Mouse (Mus musculus) liver, postnatal 0 days (tissue): Measurements from ENCODE around the gene Arhgap45. TPM values are rescaled to one million over a fixed set of nuclear protein-coding genes. Genes with fewer than 3 reads are reported as not detected.

Source experiments
- ATAC-seq: fragments of 200-750 bp; cut with Nextera tagmentation; 2 replicates; pipeline ENCODE4 v1.8.0; 2017; ENCODE audit warnings: mild to moderate bottlenecking, moderate library complexity
- DNase-seq: peaks from one replicate; pipeline ENCODE4 v3.0.0-alpha.2; 2016
- H3K27ac ChIP-seq: fragments of 300-500 bp; sonication (generic); 2 replicates; pipeline ENCODE4 v1.5.1; 2014; ENCODE audit warnings: antibody characterized with exemption, moderate library complexity, mild to moderate bottlenecking, low read depth
- H3K27me3 ChIP-seq: fragments of 300-500 bp; sonication (generic); 2 replicates; pipeline ENCODE4 v1.6.1; 2014; ENCODE audit warnings: low read length, control low read depth, mixed read lengths; ENCODE audit not compliant: insufficient read depth
- H3K36me3 ChIP-seq: fragments of 300-500 bp; sonication (generic); replicated peaks from 2 replicates; pipeline ENCODE4 v1.6.1; 2014; ENCODE audit warnings: mild to moderate bottlenecking, control low read depth, low read length, moderate library complexity, mixed read lengths; ENCODE audit not compliant: insufficient read depth
- H3K4me1 ChIP-seq: fragments of 300-500 bp; sonication (generic); 2 replicates; pipeline ENCODE4 v1.6.1; 2014; ENCODE audit warnings: antibody characterized with exemption, mild to moderate bottlenecking, control low read depth; ENCODE audit not compliant: insufficient read depth
- H3K4me2 ChIP-seq: fragments of 300-500 bp; sonication (generic); 2 replicates; pipeline ENCODE4 v1.6.1; 2014; ENCODE audit warnings: low read depth, mild to moderate bottlenecking, low read length, moderate library complexity, mixed read lengths
- H3K4me3 ChIP-seq: fragments of 300-500 bp; sonication (generic); 2 replicates; pipeline ENCODE4 v1.5.1; 2014; ENCODE audit warnings: low read depth, low read length
- H3K9ac ChIP-seq: fragments of 300-500 bp; sonication (generic); replicated peaks from 2 replicates; pipeline ENCODE4 v1.6.1; 2014; ENCODE audit warnings: mild to moderate bottlenecking, moderate library complexity
- H3K9me3 ChIP-seq: fragments of 300-500 bp; sonication (generic); 2 replicates; pipeline ENCODE4 v1.6.1; 2016; ENCODE audit warnings: mild to moderate bottlenecking, control low read depth, low read length, mixed read lengths
- CTCF ChIP-seq: sonication (generic); IDR thresholded peaks from 2 replicates; pipeline ENCODE4 v1.5.1; 2016; ENCODE audit warnings: antibody characterized with exemption, low read depth
- EP300 ChIP-seq: IDR thresholded peaks from 2 replicates; pipeline ENCODE4 v1.6.1; 2016; ENCODE audit warnings: antibody characterized with exemption, low read depth, mild to moderate bottlenecking
- WGBS: fragments of 180-500 bp; shearing (Covaris S2); extraction: QIAGEN DNeasy Blood & Tissue Kit; methylation state at CpG from one replicate; pipeline ENCODE4 v1.1.7; 2014; ENCODE audit not compliant: insufficient replicate concordance; 5-methylcytosine and 5-hydroxymethylcytosine counted together
- polyA plus RNA-seq: library from polyadenylated mRNA; unstranded; fragments of >200 nt; fragmentation: Nextera tagmentation; extraction: Ambion mirVana; gene quantifications from 2 replicates; pipeline ENCODE4 v1.2.1, GENCODE M21; 2015

The Arhgap45 gene
- polyA plus RNA-seq, 1 experiment from 2014 or later: 14.2 TPM

DNA sequence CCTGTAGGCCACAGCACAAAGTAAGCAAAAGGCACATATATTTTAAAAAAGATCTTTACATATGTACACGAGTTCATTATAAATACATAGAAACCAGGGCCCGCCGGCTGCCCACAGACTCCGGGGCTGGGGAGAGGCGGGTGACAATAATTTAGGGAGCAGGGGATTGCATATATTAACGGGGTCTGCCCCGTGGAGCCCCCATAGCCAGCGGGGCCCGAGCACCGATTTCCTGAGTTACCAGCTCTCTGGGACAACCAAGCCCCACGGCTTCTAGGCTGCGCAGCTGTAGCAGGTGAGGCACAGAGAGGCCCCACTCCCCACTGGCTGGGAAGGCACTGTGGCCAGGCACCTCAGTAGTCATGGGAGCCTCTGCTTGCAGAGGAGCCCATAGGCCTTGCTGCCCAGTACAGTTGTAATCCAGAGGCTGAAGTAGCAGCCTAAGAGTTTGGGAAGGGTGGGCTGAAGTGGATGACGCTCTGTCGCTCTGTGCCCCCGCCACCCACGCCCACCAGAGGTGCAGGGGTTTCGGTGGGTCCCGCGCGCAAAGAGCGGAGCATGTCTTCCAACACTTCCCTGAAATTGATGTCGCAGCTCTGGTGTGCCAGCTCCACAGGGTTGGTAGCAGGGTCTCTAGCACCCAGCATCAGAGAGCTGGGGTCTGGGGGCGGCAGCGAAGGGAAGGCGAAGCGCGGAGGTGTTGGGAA, 40.7 kb downstream of the Arhgap45 start:
- Histone ChIP-seq H3K9ac (no peak overlapping the region), H3K4me1 (peaks cover 24% of the 10 kb centered on the region), H3K27me3 (no peaks in the 10 kb centered on the region), H3K4me3 (no peak overlapping the region), H3K27ac (0 out of 2 replicates have a peak overlapping the region, but pooled peaks have one; percentile 11), H3K36me3 (peaks cover 63% of the 10 kb centered on the region), H3K9me3 (no peaks in the 10 kb centered on the region), H3K4me2 (no peak overlapping the region)
- TF ChIP-seq EP300 (no peak), CTCF (no peak)
- DNase-seq: no peak
- 91% methylated on average over 27 of the region's 27 CpGs for WGBS
- no peak for ATAC-seq

DNA sequence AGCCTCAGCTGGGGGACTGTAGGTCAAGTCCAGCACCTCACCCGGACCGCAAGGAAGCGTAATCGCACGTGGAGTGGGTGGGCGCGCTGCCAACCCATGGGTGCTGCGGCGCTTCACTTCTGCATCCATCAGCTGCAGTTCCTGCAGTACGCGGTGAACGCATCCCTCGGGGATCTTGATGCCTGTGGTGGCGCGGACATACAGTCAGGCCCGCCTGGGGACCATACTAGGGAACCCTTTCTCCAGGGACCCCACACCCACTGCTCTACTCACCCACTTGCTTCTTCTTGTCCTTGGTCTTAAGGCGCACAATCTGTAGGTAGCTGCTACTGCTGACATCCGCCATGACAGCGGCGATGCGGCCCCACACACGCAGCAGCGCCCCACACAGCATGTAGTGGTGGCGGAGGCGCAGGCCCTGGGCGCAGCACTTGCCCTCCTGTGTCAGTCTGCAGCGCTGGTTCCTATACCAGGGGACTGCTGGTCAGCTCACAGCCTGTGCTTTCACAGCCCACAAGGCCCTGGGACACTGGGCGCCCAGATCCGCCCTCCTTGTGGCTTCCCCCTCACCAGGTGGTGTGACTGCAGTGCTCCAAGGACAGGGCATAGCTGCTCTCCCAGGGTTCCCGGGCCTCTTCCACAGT, 41.4 kb downstream of the Arhgap45 start:
- WGBS: 83% methylated on average over 30 of the region's 30 CpGs
- TF ChIP-seq EP300 (no peak), CTCF (no peak)
- H3K27ac ChIP-seq: no peak overlapping the region
- peaks cover 70% of the 10 kb centered on the region for H3K36me3 ChIP-seq
- H3K9ac ChIP-seq: no peak overlapping the region
- no peak for ATAC-seq
- H3K4me2 ChIP-seq: no peak overlapping the region
- no peaks in the 10 kb centered on the region for H3K9me3 ChIP-seq
- DNase-seq: no peak
- peaks cover 17% of the 10 kb centered on the region for H3K4me1 ChIP-seq
- H3K4me3 ChIP-seq: no peak overlapping the region
- H3K27me3 ChIP-seq: no peaks in the 10 kb centered on the region

DNA sequence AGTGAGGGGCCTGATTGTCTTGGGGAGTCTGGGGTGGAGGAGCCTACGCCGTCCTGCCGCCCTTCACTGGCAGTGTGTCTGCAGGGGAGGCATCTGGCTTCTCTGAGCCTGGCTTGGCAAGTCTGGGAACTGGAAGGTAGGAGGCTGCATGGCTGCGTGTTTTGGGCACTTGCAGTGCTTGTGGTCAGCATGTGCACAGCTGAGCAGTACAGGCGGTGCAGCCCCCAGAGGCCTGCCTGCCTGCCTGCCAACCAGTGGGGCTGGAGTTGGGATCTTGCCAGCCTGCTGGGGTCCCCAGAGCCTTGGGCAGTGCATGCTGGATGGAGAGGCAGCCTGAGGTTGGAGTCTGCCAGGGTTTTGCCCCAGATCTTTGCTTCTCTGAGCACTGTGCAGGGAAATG, 46.7 kb downstream of the Arhgap45 start:
- Histone ChIP-seq H3K27me3 (no peaks in the 10 kb centered on the region), H3K36me3 (peaks cover 88% of the 10 kb centered on the region)
- WGBS: 96% methylated on average over 5 of the region's 5 CpGs

DNA sequence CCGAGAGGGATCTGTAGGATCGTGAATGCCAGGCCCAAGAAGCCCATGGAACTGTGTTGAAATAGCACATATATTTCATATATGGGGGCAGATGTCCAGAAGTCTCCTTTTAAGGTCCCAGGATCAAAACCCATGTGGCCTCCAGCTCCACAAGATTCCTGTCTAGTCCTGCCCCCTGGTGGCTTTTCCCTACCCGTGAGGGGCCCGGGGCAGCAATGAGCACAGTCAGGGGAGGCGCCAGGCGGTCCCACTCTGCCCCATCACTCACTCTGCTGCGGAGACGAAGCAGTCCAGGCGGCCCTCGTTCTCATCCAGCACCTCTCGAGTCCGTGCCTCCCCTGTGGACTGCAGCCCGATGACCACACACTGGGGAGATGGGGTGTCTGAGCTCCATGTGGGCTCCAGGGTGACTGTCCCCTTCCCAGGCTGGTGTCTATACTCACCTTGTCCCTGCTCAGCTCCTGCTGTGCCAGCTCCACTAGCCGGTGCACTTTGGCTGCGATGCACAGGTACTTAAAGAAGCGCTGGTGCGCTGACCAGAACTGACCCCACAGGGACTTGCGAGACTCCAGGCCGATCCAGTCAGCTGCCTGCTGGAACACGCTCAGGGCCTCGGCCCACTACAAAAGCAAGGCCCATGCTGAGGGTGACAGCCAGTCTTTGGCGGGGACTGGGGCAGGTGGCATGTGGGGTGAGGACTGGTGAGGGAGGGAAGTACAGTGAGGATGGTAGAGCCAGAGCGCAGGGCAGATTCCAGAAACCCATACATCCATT, 47.6 kb downstream of the Arhgap45 start:
- Histone ChIP-seq H3K4me1 (no peaks in the 10 kb centered on the region), H3K27ac (no peak overlapping the region), H3K9me3 (no peaks in the 10 kb centered on the region), H3K36me3 (peaks cover 88% of the 10 kb centered on the region), H3K9ac (no peak overlapping the region), H3K4me2 (no peak overlapping the region), H3K27me3 (no peaks in the 10 kb centered on the region), H3K4me3 (no peak overlapping the region)
- DNase-seq: no peak
- WGBS: 80% methylated on average over 23 of the region's 23 CpGs
- peak; percentile 38 for TF ChIP-seq CTCF
- no peak for TF ChIP-seq EP300
- no peak for ATAC-seq

More for the DNA sequence above, 46.7 kb downstream of the Arhgap45 start:
- DNase-seq: no peak
- no peak overlapping the region for H3K4me3 ChIP-seq
- H3K9ac ChIP-seq: no peak overlapping the region
- no peaks in the 10 kb centered on the region for H3K4me1 ChIP-seq
- no peak overlapping the region for H3K4me2 ChIP-seq
- ATAC-seq: no peak
- TF ChIP-seq EP300 (no peak), CTCF (no peak)
- H3K9me3 ChIP-seq: no peaks in the 10 kb centered on the region
- H3K27ac ChIP-seq: no peak overlapping the region

DNA sequence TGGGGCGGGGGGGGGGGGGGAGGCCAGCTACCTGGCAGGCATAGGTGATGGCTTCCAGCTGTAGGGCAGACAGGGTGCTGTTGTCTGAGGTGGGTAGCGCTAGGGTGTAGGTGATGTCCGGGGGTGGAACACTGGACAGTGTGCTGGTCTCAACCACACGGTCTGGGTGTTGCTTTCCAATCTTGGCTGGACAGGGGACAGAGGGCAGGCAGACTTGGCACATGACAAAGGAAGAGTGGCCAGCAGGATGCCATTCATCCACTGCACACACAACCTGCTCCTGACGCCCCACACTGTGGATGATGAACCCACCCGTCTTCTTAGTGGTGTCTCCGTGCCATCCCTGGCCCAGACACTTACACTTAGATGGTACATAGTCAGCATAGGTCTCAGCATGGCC, 52.8 kb downstream of the Arhgap45 start:
- Histone ChIP-seq H3K36me3 (peaks cover 58% of the 10 kb centered on the region), H3K4me3 (no peak overlapping the region), H3K4me1 (peaks cover 33% of the 10 kb centered on the region), H3K9me3 (no peaks in the 10 kb centered on the region), H3K4me2 (no peak overlapping the region), H3K27ac (no peak overlapping the region), H3K27me3 (no peaks in the 10 kb centered on the region), H3K9ac (no peak overlapping the region)
- 90% methylated on average over 6 of the region's 7 CpGs for WGBS
- no peak for ATAC-seq
- TF ChIP-seq CTCF: no peak
- TF ChIP-seq EP300: no peak
- no peak for DNase-seq

DNA sequence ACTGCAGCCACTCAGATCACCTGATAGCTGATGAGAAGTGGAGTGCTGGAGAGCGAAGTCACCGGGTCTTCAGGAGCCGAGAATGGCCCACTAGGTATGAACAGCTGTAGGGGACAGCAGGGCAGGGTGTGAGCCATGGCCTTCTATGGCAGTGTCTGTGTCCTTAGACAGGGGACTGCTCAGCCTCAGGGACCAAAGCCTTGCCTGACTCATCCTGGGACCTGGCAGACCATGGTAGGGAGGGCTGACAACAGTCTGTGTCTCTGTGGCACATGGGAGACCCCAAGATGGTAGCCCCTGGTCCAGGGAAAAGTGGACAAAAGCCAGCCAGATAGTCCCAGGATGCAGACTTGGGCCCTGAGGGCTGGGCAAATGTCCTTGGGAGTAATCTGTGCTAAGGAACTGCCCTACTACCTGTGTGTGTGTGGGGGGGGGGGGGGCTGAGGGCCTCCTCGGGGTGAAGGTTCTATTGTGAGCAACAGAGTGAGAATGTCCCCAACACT, 53.5 kb downstream of the Arhgap45 start:
- DNase-seq (no peak), ATAC-seq (no peak)
- Histone ChIP-seq H3K36me3 (peaks cover 51% of the 10 kb centered on the region), H3K4me1 (peaks cover 39% of the 10 kb centered on the region), H3K9ac (no peak overlapping the region), H3K27ac (peak overlapping the region; percentile 97), H3K9me3 (no peaks in the 10 kb centered on the region), H3K4me2 (no peak overlapping the region), H3K4me3 (no peak overlapping the region), H3K27me3 (no peaks in the 10 kb centered on the region)
- no peak for TF ChIP-seq EP300
- no peak for TF ChIP-seq CTCF
- 79% methylated on average over 4 of the region's 4 CpGs for WGBS
